Mouse (Mus musculus): ENCODE measurements around the gene Osbpl9.

DNA sequence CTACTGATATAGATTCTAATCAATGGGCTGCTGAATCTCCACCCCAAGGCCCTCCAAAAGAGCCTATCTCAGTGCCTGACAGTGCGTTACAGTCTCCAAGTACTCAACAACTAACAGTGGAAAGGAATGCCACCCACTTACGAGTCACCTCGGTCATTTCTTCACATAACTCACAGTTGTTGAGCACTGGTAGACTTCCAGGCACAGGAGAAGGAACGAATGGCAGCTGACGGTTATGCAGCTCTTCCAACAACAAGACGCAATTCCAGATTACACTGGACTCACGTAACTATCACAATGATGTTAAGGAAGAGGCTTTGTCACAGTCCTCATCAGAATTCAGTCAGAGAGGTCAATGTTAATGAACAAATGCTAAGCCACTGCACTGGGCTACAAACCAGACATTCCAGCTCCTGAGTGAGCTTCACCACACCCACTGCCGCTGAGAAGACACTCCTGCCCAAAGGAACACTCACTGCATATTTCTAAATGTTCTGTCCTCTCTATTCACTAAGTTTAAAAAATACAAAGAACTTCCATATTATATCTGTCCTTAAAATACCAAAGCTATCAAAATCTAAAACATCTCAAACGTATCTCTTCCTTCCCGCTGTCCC, 70.7 kb downstream of the Osbpl9 start:
- no peak for TF ChIP-seq POLR2A (IDR thresholded peaks at IDR 0.05; ENCODE audit: low read depth, low read length)
- TF ChIP-seq CTCF (IDR thresholded peaks at IDR 0.05; ENCODE audit: borderline replicate concordance, insufficient read depth, low read length) = no peak
